Mouse (Mus musculus) ovary, adult 18-20 months (tissue): Measurements from ENCODE around the gene Ctns.

Experiments used
- DNase-seq: peaks from one replicate; pipeline ENCODE4 v3.0.0; 2022; ENCODE audit warnings: low spot score, mixed read lengths

The Ctns gene

DNA sequence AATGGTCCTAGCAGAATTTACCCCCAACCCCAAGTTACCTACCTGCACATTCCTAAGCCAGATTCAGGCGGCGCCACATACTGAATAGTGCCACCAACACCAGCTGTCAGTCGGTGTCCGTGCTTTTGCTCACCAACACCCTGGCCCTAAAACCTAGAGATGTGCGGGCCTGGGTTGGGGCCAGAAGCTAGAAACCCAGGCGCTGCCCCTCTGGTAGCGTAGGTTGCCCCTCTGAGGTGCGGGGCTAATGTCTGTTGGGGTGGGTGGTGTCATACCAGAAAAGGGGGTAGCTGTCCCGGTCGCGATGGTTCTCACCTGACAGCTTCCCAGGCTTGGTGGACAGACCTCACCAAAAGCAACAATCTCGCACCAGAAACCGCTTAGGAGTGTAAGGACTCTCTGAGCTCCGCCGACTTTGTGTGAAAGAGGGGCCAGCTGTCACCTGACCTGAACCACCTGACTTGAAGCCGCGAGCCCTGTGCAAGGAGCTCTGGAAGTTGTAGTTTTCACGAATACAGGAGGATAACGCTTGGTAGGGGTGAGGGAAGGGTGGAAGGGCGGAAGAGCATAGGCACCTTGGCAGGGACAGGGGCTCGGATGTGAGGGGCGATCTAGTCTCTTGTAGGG, at the start of gene Ctns:
TSS of gene Ctns (minus strand) at position 440 of the 627 bp plus-strand sequence.
- DNase-seq = peak; percentile 77

DNA sequence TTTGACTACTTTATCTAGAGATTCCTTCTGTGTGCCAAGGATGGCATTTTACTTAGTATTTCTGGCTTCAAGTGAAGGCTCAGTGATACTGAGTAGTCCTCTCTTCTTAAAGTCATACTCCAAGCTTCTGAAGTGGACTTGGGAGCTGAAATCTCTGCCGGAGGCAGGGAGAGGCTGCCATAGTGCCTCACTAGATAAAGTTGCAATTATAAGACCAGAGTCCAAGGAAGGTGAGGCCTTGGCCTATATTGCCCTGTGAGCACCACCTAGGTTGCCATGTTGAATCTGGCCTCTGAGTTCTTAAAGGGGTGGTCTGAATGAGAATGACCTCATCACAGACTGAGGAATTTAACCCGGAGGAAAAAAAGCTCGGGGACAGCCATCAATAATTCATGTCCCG, 43.9 kb upstream of the Ctns start:
- no peak for DNase-seq

DNA sequence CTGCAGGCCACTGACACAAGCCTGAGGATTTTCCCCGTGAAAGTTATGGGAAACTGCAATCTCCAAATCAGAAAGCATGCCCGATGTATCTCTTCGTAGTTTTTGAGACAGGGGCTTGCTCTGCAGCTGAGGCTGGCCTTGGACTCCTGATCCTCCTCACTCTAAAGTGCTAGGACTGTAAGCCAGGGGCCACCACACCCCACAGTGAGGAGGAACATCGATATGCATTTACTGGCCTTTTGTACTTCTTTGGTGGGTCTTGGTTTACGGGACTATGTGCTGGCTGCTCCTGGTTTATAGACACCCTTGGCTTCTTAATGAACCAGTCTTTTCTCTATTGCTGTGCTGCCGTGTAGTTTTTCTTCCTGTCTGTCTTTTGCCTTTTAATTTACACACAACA, 43.4 kb upstream of the Ctns start:
- no peak for DNase-seq

DNA sequence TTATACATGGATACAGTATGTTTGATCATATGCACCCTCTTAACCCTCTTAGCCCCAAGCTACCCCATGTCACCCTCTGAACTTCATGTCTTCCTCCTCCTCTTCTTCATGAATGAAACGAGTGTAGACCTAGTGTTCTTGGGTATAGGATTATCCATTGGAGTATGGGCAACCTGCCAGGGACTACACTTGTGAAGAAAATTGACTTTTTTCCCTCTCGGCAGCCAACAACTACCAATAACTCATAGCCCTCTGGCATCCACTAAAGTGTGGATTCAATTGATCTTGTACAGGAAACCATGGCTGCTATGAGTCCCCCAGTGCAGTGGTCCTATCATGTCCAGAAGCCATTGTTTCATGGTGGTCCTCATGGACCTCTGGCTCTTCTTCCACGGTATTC, 37.9 kb upstream of the Ctns start:
- DNase-seq = no peak

DNA sequence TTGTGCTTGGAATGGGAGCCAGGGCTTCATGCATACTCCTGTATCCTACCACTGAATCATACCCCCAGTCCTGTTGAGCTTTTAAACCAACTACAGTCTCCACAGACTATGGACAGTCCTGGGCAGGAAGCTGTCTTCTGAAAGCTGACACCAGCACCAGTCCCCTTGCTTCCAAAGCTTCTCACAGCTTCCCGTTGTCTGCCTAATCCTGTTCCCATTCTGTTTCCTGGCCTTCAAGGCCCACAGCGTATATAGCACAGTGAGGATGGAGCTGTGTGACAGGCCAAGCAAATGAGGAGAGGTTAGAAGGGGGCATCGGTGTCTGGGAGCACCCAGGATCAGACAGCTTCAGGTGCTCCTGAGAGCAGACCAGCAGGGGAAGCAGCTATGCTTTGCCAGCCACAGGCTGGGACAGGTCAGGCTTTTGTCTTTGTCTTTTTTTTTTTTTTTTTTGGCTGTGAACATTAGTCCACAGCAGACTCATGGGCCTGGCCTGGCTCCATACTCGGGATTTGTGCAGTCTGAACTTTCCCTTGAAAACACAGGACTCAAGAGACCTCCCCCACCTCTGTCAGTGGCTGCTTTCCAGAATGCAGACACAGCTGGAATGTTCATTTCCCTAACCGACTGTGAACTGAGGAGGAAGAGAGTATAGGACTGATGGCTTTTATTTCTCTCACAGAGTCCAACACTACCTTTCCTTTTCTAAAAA, 37.3 kb upstream of the Ctns start:
- peak; percentile 39 for DNase-seq

DNA sequence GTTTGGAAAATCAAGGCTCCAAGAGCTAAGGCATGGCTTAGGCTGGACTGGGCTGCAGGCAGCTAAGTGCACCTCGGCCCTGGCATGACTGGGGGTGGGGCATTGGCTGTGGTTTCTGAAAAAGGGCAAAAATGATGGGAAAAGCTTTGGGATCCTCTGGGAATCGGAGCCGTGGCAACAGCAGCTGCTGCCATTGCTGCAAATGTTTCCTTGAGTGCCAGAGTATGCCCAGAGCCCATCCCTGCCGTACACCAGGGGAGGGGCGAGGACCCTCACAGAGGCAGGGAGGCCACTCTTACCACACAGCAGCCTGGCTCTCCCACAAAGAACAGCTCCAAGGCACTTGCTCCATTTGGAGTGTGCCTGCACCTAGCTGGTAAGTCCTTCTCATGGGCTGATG, 35.1 kb upstream of the Ctns start, which contains the start of gene Trpv1:
TSS of gene Trpv1 (plus strand) at position 301 of the 400 bp plus-strand sequence.
- DNase-seq = no peak

DNA sequence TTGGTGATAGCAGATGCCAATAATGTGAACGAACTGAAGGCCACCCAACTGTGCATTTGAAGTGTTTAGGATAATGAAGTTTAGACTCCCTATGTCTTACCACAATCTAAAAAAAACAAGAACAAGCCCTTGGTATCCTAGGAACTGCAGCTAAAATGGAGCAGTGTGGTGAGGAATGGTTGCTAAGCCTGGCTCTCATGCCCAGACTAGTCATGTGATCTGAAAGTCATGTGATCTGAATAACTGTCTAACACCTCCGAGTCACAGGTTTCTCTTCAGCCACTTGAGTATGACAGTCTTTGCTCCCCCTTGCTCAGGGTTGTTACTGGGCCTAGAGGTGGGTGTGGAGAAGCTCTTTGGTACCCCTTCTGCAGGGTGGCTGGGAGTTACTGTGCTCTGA, 33.7 kb upstream of the Ctns start:
- no peak for DNase-seq

DNA sequence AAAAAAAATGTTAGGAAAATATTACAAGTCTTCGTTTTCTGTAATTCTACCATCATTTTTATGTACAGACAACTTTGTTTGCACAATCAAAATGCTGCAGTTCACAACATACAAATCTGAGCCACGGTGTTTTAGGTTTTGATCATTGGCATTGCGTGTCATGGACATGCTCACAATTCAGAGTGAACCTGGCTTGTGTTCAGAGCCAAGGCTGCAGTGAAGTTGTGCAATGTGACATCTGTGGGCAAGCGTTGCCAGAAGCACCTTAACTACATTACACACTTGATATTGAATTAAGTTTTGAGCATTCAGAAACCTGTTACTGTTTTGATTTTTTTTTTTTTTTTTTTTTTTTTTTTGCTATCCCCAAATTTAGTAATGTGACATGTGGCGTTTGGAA, 31.2 kb upstream of the Ctns start:
- no peak for DNase-seq

DNA sequence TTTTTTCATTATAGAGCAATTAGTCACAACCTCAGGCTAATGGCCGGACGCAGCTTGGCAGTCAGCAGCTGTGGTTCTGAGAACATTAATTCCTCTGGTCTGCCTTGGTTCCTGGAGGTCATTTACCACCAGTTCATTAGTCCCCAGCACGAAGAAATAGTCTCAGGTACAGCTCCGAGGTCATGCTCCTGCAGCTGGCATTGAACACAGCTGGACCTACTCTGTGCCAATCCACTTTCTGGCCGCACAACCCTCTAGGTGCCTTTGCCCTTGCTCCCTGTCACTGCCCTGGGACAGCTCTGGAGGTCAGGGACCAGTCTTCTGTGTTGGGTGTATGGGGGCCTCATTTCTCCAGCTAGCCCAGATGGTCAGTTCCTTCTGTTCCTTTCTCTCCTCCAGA, 30.0 kb upstream of the Ctns start:
- no peak for DNase-seq

DNA sequence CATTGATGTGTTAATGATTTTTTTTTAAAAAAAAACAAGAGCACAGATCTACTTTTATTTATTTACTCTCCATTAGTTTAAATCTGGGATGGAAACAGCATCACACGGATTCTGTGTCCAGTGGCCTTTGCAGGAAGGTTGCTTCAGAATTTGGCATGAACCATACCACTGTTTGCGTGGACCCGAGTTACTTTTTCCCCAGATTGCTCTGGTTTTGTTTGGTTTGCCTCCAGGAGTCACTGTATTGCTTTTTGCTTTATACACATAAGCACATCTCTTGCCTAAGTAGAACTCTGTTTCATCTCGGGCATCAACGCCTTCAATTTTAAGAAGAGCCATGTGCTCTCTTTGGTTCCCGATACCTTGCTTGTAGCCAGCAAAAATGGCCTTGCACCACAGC, 27.0 kb upstream of the Ctns start:
- DNase-seq = no peak

DNA sequence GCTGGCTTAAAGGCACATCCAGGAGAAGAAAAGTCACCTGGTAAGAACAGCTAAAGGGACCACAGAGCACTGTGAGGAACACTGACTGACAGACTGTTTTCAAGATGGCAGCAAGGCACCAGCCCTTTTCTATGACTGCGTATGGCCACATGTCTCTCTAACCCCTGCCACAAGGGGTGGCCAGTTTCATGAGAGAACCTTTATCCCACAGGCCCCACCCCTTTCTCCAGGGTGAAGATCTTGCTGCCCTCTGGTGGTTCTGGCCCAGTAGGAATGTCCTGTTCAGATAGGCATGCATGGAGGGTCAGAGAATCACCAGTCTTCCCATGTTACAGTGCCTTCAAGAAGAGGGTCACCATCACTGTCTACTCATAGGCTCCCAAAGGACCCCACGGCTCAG, 25.1 kb upstream of the Ctns start:
- DNase-seq = no peak

DNA sequence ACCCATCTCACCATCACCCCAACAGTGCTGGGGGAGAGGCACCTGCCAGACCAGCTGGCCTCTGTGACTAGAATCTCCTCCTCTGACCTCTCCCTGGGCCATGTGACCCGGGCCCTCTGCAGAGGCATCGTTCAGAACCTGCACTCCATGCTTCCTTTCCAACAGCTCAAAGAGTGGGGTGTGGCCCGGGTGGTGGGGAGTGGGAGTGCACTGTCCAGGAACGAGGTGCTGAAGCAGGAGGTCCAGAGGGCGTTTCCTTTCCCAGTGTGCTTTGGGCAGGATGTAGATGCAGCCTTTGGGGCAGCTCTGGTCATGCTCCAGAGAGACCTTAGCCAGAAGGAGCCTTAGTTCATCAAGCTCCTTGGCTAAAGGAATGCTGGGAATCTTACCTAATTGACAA, 24.0 kb upstream of the Ctns start:
- no peak for DNase-seq

DNA sequence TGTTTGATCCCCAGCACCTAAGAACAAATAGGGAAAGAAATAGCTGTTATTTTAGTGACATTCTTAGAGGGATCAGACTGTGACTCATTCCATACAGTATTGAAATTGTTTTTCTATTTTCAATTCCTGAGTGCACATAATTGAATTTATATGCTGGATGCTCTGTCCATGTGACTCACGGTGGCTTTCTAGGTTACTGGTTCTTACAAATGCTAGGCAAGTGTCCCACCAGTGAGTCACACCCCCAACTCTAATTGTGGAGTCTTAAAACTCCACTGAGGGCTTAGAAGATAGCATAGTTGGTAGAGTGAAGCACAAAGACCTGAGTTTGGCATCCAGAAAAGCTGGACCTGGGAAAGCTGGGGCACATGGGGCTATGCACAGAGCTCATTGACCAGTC, 21.8 kb upstream of the Ctns start:
- DNase-seq = no peak

DNA sequence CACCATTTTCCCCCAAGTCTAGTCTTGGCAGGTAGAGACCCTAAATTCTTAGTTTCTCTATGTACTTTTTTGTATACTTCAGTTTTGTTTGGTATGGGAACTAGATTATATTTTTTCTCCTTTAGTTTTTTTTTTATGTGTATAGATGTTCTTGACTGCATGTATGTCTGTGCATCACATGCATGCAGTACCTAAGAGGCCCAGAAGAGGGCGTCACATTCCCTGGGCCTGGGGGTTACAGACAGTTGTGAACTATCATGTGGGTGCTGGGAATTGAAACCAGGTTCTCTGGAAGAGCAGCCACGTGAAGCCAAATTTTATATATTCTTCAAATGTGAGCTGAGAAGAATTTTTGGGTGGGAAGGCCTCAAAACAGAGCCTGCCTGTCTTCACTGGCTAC, 20.8 kb upstream of the Ctns start:
- no peak for DNase-seq

DNA sequence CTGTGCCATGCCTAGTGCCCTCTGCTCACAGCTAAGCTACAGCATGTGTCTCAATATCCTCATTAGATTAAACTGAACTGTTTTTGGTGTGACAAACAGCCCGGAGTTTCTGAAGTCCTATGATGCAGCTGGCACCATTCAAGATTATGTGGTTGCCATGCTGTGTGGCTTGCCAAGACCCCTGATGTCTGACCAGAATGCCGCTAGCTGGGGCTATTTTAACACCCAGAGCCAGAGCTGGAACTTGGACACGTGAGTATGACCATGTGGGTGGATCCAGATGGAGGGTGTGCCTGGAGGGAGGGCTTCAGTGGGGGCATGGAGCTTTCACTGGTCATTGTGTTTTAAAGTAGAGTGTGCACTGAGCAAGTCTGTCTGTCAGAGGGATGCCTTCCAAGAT, 15.1 kb upstream of the Ctns start:
- no peak for DNase-seq

DNA sequence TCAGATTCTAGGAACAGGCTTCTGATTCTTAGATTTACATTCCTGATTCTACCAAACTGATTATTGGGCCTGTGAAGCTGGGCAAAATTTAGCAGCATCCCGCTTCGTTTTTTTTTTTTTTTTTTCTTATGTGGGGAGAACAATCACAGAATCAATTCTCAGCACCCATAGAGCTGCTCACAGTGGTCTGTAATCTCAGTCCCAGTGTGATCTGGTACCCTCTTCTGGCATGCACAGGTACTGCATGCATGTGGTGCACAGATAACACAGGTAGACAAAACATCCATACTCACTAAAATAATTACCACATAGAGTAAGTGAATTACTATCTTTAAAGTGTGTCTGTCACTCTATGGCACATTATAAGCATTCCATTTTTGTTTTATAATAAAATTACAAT, 8.8 kb upstream of the Ctns start:
- DNase-seq = no peak

DNA sequence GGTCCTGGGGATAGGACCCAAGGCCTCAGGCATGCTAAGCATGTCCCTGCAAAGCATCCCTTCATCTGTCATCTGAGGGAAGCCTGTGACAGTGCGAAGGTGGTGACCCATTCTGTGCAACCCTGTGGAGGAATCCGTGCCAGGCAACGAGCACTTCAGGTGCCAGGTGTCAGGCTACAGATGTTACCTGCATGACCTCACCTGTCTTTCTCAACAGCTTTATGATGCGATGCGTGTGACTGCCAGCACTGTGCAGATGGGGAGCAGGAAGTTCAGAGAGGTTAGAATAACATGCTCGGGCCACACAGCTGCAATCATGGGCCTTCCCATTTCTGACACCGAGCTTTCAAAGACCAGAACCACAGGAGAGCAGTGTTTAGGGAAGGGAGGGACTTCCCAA, 6.4 kb upstream of the Ctns start:
- DNase-seq = no peak

DNA sequence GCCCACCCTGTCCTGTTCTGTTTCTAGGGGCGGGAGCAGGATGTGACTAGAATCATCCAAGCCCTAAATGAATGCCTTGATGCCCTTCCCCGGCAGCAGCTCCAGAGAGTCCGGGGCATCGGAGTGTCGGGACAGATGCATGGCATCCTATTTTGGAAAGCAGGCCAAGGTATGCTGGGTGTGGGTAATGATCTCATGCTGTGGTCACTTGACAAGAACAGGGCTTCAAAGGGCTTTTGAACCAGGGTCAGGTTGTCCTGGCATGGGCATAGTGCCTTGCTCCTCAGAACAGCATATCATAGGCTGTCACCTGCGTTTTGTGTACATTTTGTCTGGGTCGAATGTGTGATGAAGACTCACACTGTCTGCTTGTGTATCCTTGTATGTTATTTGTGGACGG, 5.1 kb upstream of the Ctns start:
- DNase-seq = no peak

DNA sequence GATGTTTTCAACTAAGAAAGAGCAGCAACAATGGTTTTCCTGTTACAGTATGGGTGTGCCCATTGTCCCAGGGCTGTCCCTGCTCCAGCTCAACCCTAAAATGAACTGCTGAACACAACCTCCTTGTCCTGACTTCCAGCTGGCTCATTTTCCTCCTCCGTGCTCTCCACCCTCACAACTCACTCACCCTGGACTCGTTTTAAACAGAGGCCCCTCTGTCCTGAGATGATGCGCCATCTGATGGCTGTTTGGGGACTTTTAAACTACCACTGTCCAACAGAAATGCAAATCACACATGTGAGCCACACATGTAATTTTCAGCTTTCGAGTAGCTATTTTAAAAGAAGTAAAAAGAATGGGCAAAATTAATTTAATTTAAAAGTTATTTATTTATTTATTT, 2.8 kb upstream of the Ctns start:
- DNase-seq = no peak

DNA sequence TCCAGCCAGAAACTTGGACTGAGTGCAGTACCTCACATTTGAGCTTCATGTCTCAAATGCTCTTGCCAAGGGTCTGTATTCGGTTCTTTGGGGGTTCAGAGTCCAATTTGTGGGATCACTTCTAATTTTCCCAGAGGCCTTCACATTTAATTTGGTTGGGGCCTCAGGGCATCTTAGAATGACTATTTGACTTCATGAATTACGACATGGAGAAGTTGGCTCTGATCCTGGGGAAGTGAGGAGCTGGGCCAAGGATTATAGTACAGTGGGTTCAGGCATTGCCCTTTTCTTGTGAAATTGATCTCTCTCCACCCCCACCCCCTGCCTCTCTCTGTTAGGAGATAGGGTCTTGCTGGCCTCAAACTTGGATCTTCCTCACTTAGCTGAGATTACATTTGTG, 2.2 kb upstream of the Ctns start:
- no peak for DNase-seq

DNA sequence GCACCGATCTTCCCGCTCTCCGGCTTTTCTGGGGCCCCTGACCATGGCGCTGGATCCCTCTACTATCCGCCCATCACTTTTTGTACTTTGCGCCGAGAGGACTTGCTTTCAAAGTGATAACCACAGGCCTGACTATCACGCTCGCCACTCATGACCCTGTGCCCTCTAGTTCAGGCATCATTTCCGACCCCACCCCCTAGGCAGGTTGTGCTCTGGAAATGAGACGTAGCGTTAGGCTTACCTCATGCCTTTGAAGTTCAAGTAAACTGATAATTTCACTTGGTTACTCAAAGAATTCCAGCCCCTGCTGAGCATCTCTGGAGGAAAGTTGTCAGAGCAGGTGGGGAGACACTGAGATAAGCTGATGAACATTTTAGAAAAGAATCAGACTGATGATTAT, 1.0 kb upstream of the Ctns start:
- DNase-seq = no peak

DNA sequence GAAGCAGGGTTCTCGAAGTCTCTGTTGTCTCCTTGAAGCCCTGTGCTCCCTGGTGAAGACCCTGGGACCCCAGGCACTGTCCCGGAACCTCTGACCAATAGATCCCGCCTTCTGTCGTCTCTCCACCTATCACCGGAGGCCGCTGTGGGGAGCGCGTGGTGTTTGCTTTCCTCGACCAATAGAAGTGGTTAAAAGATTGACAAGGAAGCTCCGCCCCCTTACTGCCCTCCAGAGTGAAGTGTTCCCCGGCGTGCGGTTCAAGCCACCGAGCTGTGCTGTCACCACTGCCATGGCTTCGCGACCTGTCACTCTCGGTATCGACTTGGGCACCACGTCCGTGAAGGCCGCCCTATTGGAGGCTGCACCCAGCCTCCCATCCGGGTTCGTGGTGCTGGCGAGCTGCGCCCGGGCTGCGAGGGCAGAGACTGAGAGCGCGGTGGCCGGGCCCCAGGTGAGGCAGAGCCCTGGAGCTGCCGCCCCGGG, 429 bp upstream of the Ctns start, which contains the start of gene Shpk:
TSS of gene Shpk (plus strand) at position 231 of the 483 bp plus-strand sequence.
- DNase-seq = peak; percentile 87

DNA sequence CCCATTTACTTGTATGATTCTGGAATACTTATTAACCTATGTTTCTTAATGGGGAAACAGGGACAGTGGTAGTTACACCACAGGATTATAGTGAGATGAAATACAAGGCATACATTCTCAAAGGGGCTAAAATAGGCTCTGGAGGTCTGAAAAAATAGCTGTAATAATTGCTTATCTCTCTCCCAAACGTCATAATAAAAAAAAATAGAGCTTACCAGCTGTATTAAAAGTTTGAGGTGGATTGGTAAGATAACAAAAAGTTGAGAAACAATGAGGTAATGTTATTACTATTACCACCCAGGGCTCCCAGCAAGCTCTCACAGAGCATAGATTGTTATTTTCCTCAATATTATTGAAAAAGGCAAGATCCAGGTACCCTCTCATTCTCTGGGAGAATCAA, 652 bp downstream of the Ctns start:
- DNase-seq = no peak

DNA sequence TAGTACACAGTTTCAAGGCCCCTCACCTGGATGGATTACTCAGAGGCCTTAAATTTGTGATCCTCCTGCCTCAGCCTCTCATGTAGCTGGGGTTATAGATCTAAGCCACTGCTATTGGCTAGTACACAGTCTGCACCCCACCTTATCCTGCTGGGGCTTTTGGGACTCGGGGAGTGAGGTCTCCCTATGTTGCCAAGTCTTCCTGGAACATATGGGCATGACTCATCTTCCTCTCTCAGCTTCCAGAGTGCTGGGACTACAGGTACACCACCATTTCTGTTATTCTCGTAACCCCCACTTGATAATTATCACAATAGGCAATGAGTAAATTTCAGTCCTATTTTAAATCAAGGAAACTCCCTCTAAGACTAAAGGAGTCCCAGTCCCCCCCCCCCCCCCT, 4.4 kb downstream of the Ctns start:
- DNase-seq = no peak
